Comparison of ENCODE assay signal across 9 mouse cellular contexts in the genomic region with DNA sequence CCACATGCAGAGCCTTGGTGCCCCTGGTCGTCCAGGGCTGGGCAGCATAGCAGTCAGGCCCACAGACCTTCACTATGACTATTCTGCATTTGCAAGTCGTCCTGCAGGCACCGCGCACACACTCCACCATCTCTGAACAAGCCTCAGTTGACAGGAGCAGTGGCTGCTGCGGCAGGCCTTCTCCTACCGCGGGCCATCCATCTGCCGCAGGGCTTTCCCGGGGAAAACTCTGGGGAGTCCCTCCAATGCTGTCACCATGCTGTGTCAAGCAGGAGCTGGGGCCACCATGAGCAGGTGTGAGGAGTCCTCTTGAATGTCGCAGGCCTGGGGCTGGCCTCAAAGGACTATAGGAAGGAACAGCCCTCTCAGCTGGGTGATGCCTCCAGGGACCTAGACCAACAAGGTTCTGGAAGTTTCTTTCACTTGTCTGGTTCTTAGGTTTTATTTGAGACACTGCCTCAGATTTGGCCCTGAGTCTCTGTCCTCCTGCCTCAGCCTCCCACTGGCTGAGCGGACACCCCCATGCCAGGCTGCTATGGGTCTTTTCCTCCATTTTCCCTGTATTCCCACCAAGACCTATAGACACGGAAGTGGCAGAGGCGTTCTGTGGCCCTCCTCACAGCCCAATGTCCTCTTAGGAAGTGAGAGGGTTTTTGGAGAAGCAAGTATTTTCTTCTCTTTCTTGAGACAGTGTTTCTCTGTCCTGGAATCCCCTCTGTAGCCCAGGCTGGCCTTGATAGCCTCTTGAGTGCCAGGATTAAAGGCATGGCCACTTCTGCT. TPM values are rescaled to one million over a fixed set of nuclear protein-coding genes. Genes with fewer than 3 reads are reported as not detected.
A peak's percentile ranks its signal among the peaks of the same experiment; 100 is the strongest.
DNase-seq lines count a peak whose midpoint lies in the region; ATAC-seq and TF ChIP-seq lines count a peak whose summit lies in the region.
"Had no signal": no experiment of that assay in that cellular context is flagged by ENCODE, and none has a peak within 500 bp of the region (broad histone marks: within the 10 kb centered on the region; RNA-seq: fewer than 3 reads in every experiment).

No protein-coding gene starts in this region.

- H3K9ac ChIP-seq in heart, postnatal 0 days (replicated peaks; ENCODE audit: low read depth, low read length): no peak overlapping the region
- no peak overlapping the region for H3K9ac ChIP-seq in lung, postnatal 0 days (replicated peaks; ENCODE audit: low read depth)

- no peak for TF ChIP-seq CTCF in heart, postnatal 0 days (IDR thresholded peaks at IDR 0.05; ENCODE audit: low read depth)
- TF ChIP-seq CTCF in lung, postnatal 0 days (IDR thresholded peaks at IDR 0.05): no peak
- no peak for TF ChIP-seq CTCF in cerebellum, adult 2 months (IDR thresholded peaks at IDR 0.05; ENCODE audit: borderline replicate concordance, insufficient read depth, low read depth, low read length)

- no peaks in the 10 kb centered on the region for H3K9me3 ChIP-seq in heart, postnatal 0 days (replicated peaks; ENCODE audit: control insufficient read depth, low read length)
- no peaks in the 10 kb centered on the region for H3K9me3 ChIP-seq in lung, postnatal 0 days (ENCODE audit: low read length)
- no peaks in the 10 kb centered on the region for H3K9me3 ChIP-seq in embryonic facial prominence, embryonic 10.5 days

- DNase-seq in heart, postnatal 0 days (ENCODE audit: low spot score): no peak
- DNase-seq in heart, adult 18-20 months: no peak
- DNase-seq in lung, postnatal 0 days (ENCODE audit: low spot score): no peak
- no peak for DNase-seq in lung, postnatal 25 days (ENCODE audit: low spot score)
- no peak for DNase-seq in embryonic facial prominence, embryonic 10.5 days (ENCODE audit: low spot score)
- DNase-seq in naive thymus-derived CD4-positive, alpha-beta T cell, adult 2 months (ENCODE audit: low read depth): peak; percentile 39
- DNase-seq in cerebellum, adult 2 months: no peak
- no peak for DNase-seq in yolk sac, embryonic 10.5 days (ENCODE audit: low spot score)
- DNase-seq: cerebellum, adult 9-10 months had no signal

- ATAC-seq in heart, postnatal 0 days (ENCODE audit: insufficient read depth, low read depth): no peak
- no peak for ATAC-seq in lung, postnatal 0 days

- no peak for TF ChIP-seq EP300 in heart, postnatal 0 days (IDR thresholded peaks at IDR 0.05; ENCODE audit: low read depth)
- TF ChIP-seq EP300 in lung, postnatal 0 days (IDR thresholded peaks at IDR 0.05): no peak

- no peak overlapping the region for H3K4me3 ChIP-seq in heart, postnatal 0 days (ENCODE audit: low read depth, low read length)
- no peak overlapping the region for H3K4me3 ChIP-seq in lung, postnatal 0 days (ENCODE audit: low read depth, low read length)
- H3K4me3 ChIP-seq in embryonic facial prominence, embryonic 10.5 days: 0 out of 2 replicates have a peak overlapping the region, but pooled peaks have one; percentile 1
- no peak overlapping the region for H3K4me3 ChIP-seq in cerebellum, adult 2 months (replicated peaks; ENCODE audit: insufficient read depth, low read depth, low read length)

- H3K27me3 ChIP-seq in heart, postnatal 0 days (ENCODE audit: control insufficient read depth, insufficient read depth, low read length): no peaks in the 10 kb centered on the region
- no peaks in the 10 kb centered on the region for H3K27me3 ChIP-seq in lung, postnatal 0 days (replicated peaks; ENCODE audit: insufficient read depth, low read length)
- no peaks in the 10 kb centered on the region for H3K27me3 ChIP-seq in embryonic facial prominence, embryonic 10.5 days (replicated peaks; ENCODE audit: low read depth, poor library complexity, severe bottlenecking)
- H3K27me3 ChIP-seq in cerebellum, adult 2 months (ENCODE audit: control insufficient read depth, insufficient read depth, low read length): no peaks in the 10 kb centered on the region

- H3K4me2 ChIP-seq in heart, postnatal 0 days (ENCODE audit: low read depth, low read length): no peak overlapping the region; the same call in 1 of the 2 replicates
- H3K4me2 ChIP-seq in lung, postnatal 0 days (replicated peaks; ENCODE audit: low read depth, low read length): no peak overlapping the region

- H3K4me1 ChIP-seq in heart, postnatal 0 days (ENCODE audit: control insufficient read depth, insufficient read depth): peaks cover 12% of the 10 kb centered on the region; the same call in 1 of the 2 replicates
- peaks cover 15% of the 10 kb centered on the region; the same call in 1 of the 2 replicates for H3K4me1 ChIP-seq in lung, postnatal 0 days (ENCODE audit: insufficient read depth, low read depth, low read length)
- peaks cover 35% of the 10 kb centered on the region for H3K4me1 ChIP-seq in embryonic facial prominence, embryonic 10.5 days
- H3K4me1 ChIP-seq in cerebellum, adult 2 months (ENCODE audit: control insufficient read depth, insufficient read depth, low read length): peaks cover 11% of the 10 kb centered on the region; the same call in 1 of the 2 replicates

- TF ChIP-seq POLR2A in cerebellum, adult 2 months (IDR thresholded peaks at IDR 0.05; ENCODE audit: borderline replicate concordance, insufficient read depth, low read length): no peak

- peak overlapping the region; percentile 55; the same call in 1 of the 2 replicates for H3K27ac ChIP-seq in heart, postnatal 0 days (ENCODE audit: low read depth)
- H3K27ac ChIP-seq in lung, postnatal 0 days (ENCODE audit: low read length): peak overlapping the region; percentile 85
- H3K27ac ChIP-seq in embryonic facial prominence, embryonic 10.5 days (replicated peaks): 0 out of 2 replicates have a peak overlapping the region, but pooled peaks have one; percentile 11
- H3K27ac ChIP-seq in cerebellum, adult 2 months (ENCODE audit: insufficient read depth, low read length): no peak overlapping the region

- WGBS in heart, postnatal 0 days: 87% methylated on average over 13 of the region's 13 CpGs
- WGBS in lung, postnatal 0 days: 87% methylated on average over 13 of the region's 13 CpGs
- 89% methylated on average over 13 of the region's 13 CpGs for WGBS in embryonic facial prominence, embryonic 10.5 days
- WGBS in cerebellum, adult 2 months: 69% methylated on average over 13 of the region's 13 CpGs

- peaks cover 32% of the 10 kb centered on the region for H3K36me3 ChIP-seq in heart, postnatal 0 days (replicated peaks; ENCODE audit: control insufficient read depth, insufficient read depth, low read length)
- H3K36me3 ChIP-seq in lung, postnatal 0 days (ENCODE audit: insufficient read depth, low read length): peaks cover 10% of the 10 kb centered on the region; the same call in 1 of the 2 replicates
- H3K36me3 ChIP-seq in embryonic facial prominence, embryonic 10.5 days (replicated peaks): peaks cover 67% of the 10 kb centered on the region

RNA-seq across cellular contexts. Expression of a gene that starts 7.4 kb away (rescaled TPM):
- 15.0 and 15.6 TPM in 2 replicates for total RNA-seq in heart, postnatal 0 days (2014; rRNA removed; ENCODE audit: low replicate concordance)
- polyA plus RNA-seq in heart, postnatal 0 days (2015; fragmentation: Nextera tagmentation; extraction: Ambion mirVana): 10.8 and 11.5 TPM in 2 replicates
- total RNA-seq in heart, adult 18-20 months (2021): 1 to 10 TPM; 7.5 to 8.0 TPM
- 32.6 and 37.0 TPM in 2 replicates for polyA plus RNA-seq in lung, postnatal 0 days (2015; fragmentation: Nextera tagmentation; extraction: Ambion mirVana)
- 54.4 and 54.7 TPM in 2 replicates for polyA plus RNA-seq in embryonic facial prominence, embryonic 10.5 days (2016; fragmentation: Nextera tagmentation; extraction: Ambion mirVana)
- 12.6 and 14.2 TPM in 2 replicates for polyA plus RNA-seq in cerebellum, adult 2 months (2012; rRNA removed)

RNA-seq across cellular contexts. Expression of a gene that starts 7.6 kb away (rescaled TPM):
- 6.6 and 6.9 TPM in 2 replicates for total RNA-seq in heart, postnatal 0 days (2014; rRNA removed; ENCODE audit: low replicate concordance)
- 3.6 and 7.3 TPM in 2 replicates for polyA plus RNA-seq in heart, postnatal 0 days (2015; fragmentation: Nextera tagmentation; extraction: Ambion mirVana)
- 1 to 10 TPM; 2.5 to 2.6 TPM for total RNA-seq in heart, adult 18-20 months (2021)
- polyA plus RNA-seq in lung, postnatal 0 days (2015; fragmentation: Nextera tagmentation; extraction: Ambion mirVana): 28.7 and 28.8 TPM in 2 replicates
- 10.5 and 10.8 TPM in 2 replicates for polyA plus RNA-seq in embryonic facial prominence, embryonic 10.5 days (2016; fragmentation: Nextera tagmentation; extraction: Ambion mirVana)
- polyA plus RNA-seq in cerebellum, adult 2 months (2012; rRNA removed): 112 and 117 TPM in 2 replicates

RNA-seq across cellular contexts. Expression of a gene that starts 16.4 kb away (rescaled TPM):
- 150 and 174 TPM in 2 replicates for total RNA-seq in heart, postnatal 0 days (2014; rRNA removed; ENCODE audit: low replicate concordance)
- 76.9 and 78.3 TPM in 2 replicates for polyA plus RNA-seq in heart, postnatal 0 days (2015; fragmentation: Nextera tagmentation; extraction: Ambion mirVana)
- total RNA-seq in heart, adult 18-20 months (2021): 100 to 1,000 TPM; 185 to 204 TPM
- 92.2 and 103 TPM in 2 replicates for polyA plus RNA-seq in lung, postnatal 0 days (2015; fragmentation: Nextera tagmentation; extraction: Ambion mirVana)
- 118 and 119 TPM in 2 replicates for polyA plus RNA-seq in embryonic facial prominence, embryonic 10.5 days (2016; fragmentation: Nextera tagmentation; extraction: Ambion mirVana)
- 59.3 and 64.4 TPM in 2 replicates for polyA plus RNA-seq in cerebellum, adult 2 months (2012; rRNA removed)

RNA-seq across cellular contexts. Expression of a gene that starts 37.5 kb away (rescaled TPM):
- total RNA-seq in heart, postnatal 0 days (2014; rRNA removed; ENCODE audit: low replicate concordance): 92.2 and 108 TPM in 2 replicates
- 36.7 and 40.6 TPM in 2 replicates for polyA plus RNA-seq in heart, postnatal 0 days (2015; fragmentation: Nextera tagmentation; extraction: Ambion mirVana)
- total RNA-seq in heart, adult 18-20 months (2021): 10 to 100 TPM; 43.2 to 46.1 TPM
- polyA plus RNA-seq in lung, postnatal 0 days (2015; fragmentation: Nextera tagmentation; extraction: Ambion mirVana): 41.7 and 42.9 TPM in 2 replicates
- polyA plus RNA-seq in embryonic facial prominence, embryonic 10.5 days (2016; fragmentation: Nextera tagmentation; extraction: Ambion mirVana): 83.2 and 84.8 TPM in 2 replicates
- polyA plus RNA-seq in cerebellum, adult 2 months (2012; rRNA removed): 106 and 108 TPM in 2 replicates

RNA-seq across cellular contexts. Expression of a gene that starts 47.7 kb away (rescaled TPM):
- total RNA-seq in heart, postnatal 0 days (2014; rRNA removed; ENCODE audit: low replicate concordance): 72.7 and 77.9 TPM in 2 replicates
- polyA plus RNA-seq in heart, postnatal 0 days (2015; fragmentation: Nextera tagmentation; extraction: Ambion mirVana): 31.6 and 34.3 TPM in 2 replicates
- 10 to 100 TPM; 42.3 to 45.0 TPM for total RNA-seq in heart, adult 18-20 months (2021)
- 49.3 and 58.2 TPM in 2 replicates for polyA plus RNA-seq in lung, postnatal 0 days (2015; fragmentation: Nextera tagmentation; extraction: Ambion mirVana)
- 60.5 and 61.5 TPM in 2 replicates for polyA plus RNA-seq in embryonic facial prominence, embryonic 10.5 days (2016; fragmentation: Nextera tagmentation; extraction: Ambion mirVana)
- 175 and 189 TPM in 2 replicates for polyA plus RNA-seq in cerebellum, adult 2 months (2012; rRNA removed)
